Mouse (Mus musculus) cerebellum, postnatal 10 days (tissue): ENCODE results near the gene Mllt6.
"Not testable (repeated sequence)": the region's sequence is repeated elsewhere in the genome, so short reads cannot be mapped to it uniquely, and the experiment has no call there.

ENCODE experiments used
- DNase-seq, 2 experiments: peaks; one replicate each; pipeline ENCODE4 v3.0.0; 2021; ENCODE audit warnings: mixed read lengths in 2 of 2

Mllt6 gene

DNA sequence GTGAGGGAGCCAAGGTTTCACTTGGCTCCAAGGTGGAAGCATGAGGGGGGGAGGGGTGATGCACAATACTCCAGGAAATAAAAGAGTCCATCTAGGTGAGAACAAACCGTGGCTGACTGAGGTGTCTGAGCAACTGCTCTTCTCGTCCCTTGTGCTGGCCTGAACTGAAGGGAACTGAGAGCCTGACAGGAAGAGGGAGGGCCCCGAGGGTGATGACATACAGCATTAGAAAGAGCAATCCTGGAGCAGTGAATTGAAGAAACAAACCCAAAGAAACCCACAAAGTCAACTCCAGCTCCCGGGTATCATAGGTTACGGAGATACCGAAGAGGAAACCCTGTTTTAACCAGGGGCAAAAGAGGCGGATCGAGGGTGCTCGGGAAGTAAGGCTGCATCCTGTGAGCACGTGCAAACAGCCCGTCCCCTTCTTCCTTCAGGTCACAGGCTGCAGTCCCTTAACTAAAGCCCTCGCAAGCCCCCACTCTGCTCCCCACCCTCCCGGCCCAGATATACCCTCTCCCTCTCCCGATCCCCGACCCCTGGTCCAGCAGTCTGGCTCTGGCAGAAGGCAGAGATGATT lies 55.2 kb downstream of the Mllt6 start:
- DNase-seq = no peak

DNA sequence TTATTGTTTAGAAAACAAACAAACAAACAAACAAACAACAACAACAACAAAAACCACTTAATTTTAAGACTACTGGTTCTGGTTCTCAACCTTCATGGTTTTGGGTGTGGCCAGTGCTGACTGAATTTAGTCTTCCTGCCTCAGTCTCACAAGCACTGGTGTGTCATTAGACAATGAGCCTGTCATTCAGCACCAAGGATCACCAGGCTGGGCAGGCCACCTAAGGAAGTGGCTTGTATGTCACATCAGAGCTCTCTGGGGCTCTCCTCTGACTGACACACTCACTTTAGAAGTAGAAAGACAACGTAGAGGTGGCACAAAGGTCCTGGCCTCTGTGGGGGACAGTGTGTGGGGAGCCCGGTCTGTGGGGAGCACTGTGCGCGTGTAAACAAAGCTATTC lies 55.8 kb downstream of the Mllt6 start:
- no peak for DNase-seq

DNA sequence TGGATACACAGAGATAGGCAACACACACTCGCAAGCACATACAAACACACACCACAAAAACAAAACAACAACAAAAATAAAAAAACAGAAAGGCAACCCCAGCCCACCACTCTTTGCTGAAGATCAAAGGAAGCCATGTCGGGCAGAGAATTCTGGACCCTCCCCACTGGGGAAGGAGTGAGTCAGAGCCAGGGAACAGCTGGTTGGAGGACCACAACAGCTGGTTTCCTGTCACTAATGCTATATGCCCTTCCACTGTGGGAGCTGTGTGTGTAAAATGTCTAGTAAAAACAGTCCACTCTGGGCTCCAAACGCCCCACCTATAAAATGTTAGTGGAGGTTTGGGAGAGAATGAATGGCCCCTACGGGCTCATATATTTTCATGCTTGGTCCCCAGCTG lies 58.1 kb downstream of the Mllt6 start:
- no peak for DNase-seq

DNA sequence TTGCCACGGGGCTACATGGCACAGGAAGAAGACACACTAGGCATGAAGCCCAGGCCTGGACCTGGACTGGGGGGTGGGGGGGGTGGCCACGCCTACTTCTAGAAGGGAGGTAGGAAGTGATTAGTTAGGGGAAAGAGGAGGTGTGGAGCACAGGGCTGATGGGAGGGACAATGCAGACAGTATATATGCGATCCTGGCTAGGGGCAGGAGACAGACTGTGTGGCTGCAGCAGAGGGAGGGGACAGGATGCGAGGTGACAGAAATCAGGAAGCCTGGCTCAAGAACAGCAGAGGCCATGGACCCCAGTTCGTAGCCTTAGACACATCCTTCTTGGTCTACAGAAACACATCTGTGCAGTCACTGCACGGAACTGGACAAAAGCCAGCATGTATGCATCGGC lies 60.5 kb downstream of the Mllt6 start:
- DNase-seq = peak in 1 of 2 experiments; percentile 42

DNA sequence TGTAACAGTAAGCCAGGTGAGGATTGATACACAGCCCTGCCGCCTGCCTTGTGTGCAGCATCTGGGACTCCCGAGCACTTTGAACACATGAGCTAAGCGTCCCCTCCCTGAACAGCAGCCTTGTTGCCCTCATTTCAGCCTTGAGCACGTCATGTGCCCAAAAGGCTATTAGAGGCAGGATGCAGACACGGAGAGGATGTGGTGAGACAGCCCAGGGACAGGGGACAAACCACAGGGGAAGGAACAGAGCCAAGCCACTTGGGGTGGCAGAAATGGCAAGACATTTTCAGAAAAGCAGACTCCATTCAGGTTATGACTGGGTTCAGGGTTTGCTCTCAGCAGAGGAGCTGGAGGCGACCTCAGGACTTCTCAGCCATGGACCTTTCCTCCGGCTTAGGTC lies 65.1 kb downstream of the Mllt6 start:
- no peak for DNase-seq

DNA sequence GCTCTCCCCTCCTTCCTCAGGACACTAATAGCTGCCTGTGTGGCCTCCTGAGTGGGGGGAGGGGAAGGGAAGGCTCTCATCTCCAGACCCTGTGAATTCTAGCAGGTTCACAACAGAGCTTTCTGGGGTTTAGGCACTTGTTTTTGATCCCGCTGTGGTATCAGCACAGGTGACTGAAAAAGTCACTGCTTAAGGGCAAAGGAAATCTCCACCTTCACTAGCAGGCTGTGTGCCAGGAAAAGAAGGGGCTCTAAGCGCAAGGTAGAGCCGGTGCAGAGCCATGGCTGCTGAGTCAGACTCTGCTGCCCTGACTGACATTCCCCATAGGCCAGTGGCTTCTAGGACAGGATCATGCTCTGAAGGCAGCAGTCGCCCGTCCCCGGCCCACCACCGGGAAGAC lies 65.5 kb downstream of the Mllt6 start:
- no peak for DNase-seq

DNA sequence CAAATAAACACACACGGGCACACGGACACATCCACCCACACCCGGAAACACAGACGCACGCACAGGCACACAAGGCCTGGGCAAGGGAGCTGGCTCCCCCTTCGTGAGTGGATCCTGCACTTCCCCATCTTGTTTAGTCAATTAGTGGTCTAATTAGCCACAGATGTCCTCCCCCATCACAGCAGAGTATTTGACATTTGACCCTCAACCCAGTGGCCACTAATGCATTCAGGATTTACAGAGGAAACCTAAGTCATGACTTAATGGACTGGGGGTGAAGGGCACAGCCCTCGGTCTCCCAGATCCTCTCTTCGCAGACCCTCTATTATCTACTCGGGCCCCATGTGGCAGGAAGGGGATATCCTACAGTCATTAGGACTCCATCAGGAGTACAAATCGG lies 70.5 kb downstream of the Mllt6 start:
- no peak for DNase-seq

DNA sequence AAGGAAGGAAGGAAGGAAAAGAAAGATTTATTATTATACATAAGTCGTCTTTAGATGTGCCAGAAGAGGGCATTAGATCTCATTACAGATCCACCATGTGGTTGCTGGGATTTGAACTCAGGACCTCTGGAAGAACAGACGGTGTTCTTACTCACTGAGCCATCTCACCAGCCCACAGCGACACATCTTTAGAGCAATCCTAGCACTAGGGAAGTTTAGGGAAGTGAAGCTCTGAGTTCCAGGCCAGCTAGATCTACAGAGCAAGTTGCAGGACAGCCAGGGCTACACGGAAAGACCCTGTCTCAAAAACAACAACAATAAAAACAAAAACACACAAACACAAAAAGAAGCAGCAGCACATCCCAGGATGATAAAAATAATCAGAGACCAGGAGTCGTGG lies 71.6 kb downstream of the Mllt6 start:
- DNase-seq = not testable (repeated sequence)
